Mouse (Mus musculus): ENCODE measurements around the gene Prodh2. TPM values are rescaled to one million over a fixed set of nuclear protein-coding genes. Genes with fewer than 3 reads are reported as not detected.

Prodh2 gene
- polyA plus RNA-seq (2015; fragmentation: Nextera tagmentation; extraction: Ambion mirVana), result 12.8 and 14.4 TPM in 2 replicates

DNA sequence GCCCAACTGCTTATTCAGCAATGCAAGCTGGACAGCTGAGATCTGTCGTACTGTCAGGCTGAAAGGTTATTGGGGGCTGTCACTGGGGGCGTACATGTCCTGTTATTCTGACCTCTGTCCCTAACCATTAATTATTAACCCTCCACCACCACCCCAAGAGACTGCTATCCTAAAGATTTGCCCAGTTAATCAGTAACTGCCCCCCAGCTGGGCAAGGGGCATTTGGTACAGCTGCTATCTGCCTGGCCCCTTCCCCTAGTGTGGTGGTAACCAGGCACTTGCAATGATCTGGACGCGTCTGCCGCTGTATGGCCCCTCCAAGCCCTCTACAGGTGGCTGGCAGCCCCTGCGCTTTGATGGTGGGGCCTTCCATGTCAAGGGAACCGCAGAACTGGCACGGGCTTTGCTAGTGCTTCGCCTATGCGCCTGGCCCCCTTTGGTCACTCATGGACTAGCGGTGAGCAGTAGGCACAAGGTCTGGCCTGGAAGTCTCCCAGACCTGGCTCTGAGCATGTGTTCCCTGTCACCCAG, at the start of gene Prodh2:
TSS of gene Prodh2 (plus strand) at position 222 of the 531 bp plus-strand sequence.
- Histone ChIP-seq H3K4me2 (peak within 1 kb of the TSS; percentile 7; the same call in 1 of the 2 replicates), H3K4me1 (peaks cover 12% of the 10 kb centered on the region), H3K9me3 (replicated peaks) (no peaks in the 10 kb centered on the region; the same call in 1 of the 2 replicates), H3K36me3 (no peaks in the 10 kb centered on the region), H3K27ac (peak within 1 kb of the TSS; percentile 22; the same call in 1 of the 2 replicates), H3K9ac (no peak within 1 kb of the TSS), H3K4me3 (replicated peaks) (no peak within 1 kb of the TSS), H3K27me3 (no peaks in the 10 kb centered on the region)
- 45% methylated on average over 11 of the region's 11 CpGs for WGBS
- ATAC-seq (replicated peaks; ENCODE audit: low FRiP score), result peak; percentile 74

DNA sequence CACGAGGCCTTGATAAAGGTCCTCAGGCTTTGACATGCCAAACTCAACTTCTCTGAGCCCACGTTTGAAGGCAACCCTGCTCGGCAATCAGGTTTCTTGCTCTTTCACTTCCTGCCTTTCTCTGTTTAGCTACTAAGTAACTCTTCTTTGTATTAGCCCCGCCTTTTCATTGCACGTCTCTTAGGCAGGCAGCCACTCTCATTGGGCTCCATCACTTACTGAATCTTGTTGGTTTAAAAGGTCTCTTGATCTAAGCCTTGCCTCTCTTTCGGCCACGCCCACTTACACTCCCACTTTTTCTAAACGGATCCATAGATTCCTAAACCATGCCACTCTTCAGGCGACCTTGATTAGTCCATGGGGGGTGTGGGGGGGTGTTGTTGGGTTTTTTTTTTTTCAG, 49.7 kb upstream of the Prodh2 start:
- Histone ChIP-seq H3K36me3 (no peaks in the 10 kb centered on the region), H3K27ac (no peak overlapping the region), H3K4me1 (peaks cover 34% of the 10 kb centered on the region), H3K9ac (no peak overlapping the region), H3K27me3 (peaks cover 43% of the 10 kb centered on the region), H3K4me3 (replicated peaks) (peak overlapping the region; percentile 70; the same call in 1 of the 2 replicates), H3K4me2 (peak overlapping the region; percentile 93), H3K9me3 (replicated peaks) (peaks cover 6% of the 10 kb centered on the region; the same call in 1 of the 2 replicates)
- ATAC-seq (replicated peaks; ENCODE audit: low FRiP score), result no peak
- WGBS, result 23% methylated on average over 9 of the region's 9 CpGs

DNA sequence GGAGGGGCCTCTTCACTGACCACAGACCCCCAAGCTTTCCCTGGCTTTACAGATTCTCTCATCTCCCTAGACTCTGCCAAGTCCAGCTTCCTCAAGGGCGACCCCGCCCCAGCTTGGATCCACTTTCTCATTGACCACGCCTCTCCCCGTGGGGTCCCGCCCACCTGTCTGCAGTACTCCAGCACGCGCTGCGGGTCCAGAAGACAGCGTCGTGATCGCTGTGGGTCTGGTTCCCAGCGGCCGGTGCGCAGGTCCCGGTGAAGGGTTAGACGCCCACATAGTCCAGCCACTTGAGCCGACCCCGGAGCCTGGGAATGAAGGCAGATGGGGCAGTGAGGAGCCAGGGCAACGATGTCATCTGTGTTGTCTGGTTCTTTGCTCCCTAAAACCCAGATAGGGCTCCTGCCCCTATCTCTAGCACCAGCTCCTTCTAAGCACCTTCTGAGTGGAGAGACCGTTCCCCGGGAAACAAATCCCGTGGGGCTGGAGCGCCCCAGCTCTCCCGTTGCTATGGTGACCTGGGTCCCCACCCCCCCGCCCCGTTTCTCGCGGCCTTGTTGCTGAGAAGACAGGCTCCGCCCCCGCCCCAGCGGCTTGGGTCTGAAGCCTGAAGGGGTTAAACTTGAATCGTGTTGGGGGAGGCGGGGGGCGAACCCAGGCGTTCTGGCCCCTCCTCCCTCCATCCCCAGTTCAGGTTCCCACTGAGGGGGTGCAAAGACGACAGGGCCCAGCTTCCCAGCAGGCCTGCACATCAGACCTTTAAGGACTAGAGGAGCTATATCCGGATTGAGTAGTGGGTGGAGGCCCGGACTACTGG, 49.1 kb upstream of the Prodh2 start:
- H3K27me3 ChIP-seq, result peaks cover 43% of the 10 kb centered on the region
- no peaks in the 10 kb centered on the region for H3K36me3 ChIP-seq
- H3K4me2 ChIP-seq, result peak overlapping the region; percentile 93
- peaks cover 34% of the 10 kb centered on the region for H3K4me1 ChIP-seq
- H3K9me3 ChIP-seq (replicated peaks), result peaks cover 6% of the 10 kb centered on the region; the same call in 1 of the 2 replicates
- peak overlapping the region; percentile 70 for H3K4me3 ChIP-seq (replicated peaks)
- ATAC-seq (replicated peaks; ENCODE audit: low FRiP score), result no peak; the same call in 1 of the 2 replicates
- peak overlapping the region; percentile 64 for H3K9ac ChIP-seq
- 1% methylated on average over 36 of the region's 38 CpGs for WGBS
- H3K27ac ChIP-seq, result no peak overlapping the region

DNA sequence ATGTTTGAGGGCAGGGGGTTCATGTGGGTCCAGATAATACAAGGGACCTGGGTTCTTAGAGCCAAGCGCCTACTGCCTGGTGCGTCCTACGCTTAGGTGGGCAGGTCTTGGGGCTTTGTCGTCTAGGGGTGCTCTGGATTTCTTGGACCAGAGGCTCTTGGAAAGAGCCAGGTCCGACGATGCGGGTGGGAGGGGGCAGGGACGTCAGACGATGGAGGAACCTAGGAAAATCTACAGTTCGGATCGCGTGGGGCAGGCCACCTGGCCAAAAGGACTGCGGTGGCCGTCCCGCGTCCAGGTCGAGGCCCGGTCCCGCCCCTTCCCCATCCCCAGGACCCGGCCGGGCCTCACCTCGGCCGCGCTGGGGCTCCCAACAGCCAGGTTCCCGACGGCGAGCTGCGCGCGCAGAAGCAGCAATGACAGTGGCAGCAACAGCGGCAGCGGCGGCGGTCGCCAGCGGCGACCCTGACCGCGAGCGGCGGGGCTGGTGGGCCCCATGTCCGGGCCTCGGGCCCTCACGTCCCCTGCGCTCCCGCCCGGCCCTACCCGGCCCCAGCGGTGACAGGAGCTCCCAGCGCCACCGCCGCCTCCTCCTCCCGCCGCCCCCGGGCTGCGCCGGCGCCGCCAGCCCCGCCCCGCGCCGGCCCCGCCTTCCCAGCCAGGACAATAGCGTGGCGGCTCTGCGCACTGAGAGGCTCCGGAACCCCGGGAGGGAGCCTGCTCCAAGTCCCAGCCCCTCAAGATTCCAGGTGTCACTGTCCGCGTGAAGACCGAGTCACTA, 48.3 kb upstream of the Prodh2 start, which contains the start of gene Aplp1:
TSS of gene Aplp1 (minus strand) at position 565 of the 781 bp plus-strand sequence.
- peak within 1 kb of the TSS; percentile 70 for H3K4me3 ChIP-seq (replicated peaks)
- peaks cover 6% of the 10 kb centered on the region; the same call in 1 of the 2 replicates for H3K9me3 ChIP-seq (replicated peaks)
- H3K27me3 ChIP-seq, result peaks cover 40% of the 10 kb centered on the region
- peak; percentile 66 for ATAC-seq (replicated peaks; ENCODE audit: low FRiP score)
- WGBS, result under 1% methylated on average over 54 of the region's 72 CpGs
- H3K9ac ChIP-seq, result peak within 1 kb of the TSS; percentile 64
- no peaks in the 10 kb centered on the region for H3K36me3 ChIP-seq
- peak within 1 kb of the TSS; percentile 93 for H3K4me2 ChIP-seq
- H3K27ac ChIP-seq, result no peak within 1 kb of the TSS
- H3K4me1 ChIP-seq, result peaks cover 34% of the 10 kb centered on the region

DNA sequence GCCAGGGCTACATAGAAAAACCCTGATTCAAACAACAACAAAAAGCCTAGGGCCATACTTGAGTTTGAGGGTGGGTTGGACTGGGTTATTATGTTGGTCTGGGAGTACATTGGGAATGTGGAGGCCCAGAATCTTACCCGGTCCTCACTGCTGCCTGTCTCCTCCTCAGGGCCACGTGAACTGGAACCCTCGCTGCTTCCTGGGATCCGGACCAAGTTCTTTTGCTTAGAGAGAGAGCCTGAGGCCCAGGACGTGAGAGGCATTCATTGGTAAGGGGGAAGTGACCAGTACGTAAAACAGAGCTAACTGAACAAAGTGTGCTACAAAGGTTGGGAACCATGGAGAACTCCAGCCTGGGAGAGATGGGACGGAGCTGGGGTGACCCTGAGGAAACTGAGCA, 43.2 kb upstream of the Prodh2 start:
- Histone ChIP-seq H3K4me2 (no peak overlapping the region), H3K27me3 (peaks cover 69% of the 10 kb centered on the region), H3K9ac (no peak overlapping the region), H3K4me3 (replicated peaks) (no peak overlapping the region), H3K36me3 (no peaks in the 10 kb centered on the region), H3K27ac (no peak overlapping the region), H3K4me1 (peaks cover 14% of the 10 kb centered on the region), H3K9me3 (replicated peaks) (peaks cover 6% of the 10 kb centered on the region; the same call in 1 of the 2 replicates)
- no peak for ATAC-seq (replicated peaks; ENCODE audit: low FRiP score)
- WGBS, result 75% methylated on average over 7 of the region's 7 CpGs

DNA sequence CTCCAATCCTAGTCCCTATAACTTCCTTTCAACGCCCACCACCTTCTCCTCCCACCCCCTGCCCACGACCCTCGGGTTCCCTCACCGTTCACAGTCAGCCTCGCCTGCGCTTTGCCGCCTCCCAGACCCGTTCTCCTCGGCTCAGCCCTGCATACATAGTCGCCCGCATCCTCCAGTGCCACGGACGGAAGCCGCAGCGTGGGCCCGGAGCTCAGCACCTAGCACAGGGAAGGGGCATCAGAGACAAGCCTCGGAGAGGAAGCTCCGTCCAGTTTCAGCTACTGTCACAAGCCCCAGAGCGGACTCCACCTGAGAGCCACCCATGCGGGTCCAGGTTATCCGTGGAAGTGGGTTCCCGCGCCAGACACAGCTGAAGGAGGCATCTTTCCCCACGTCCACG, 40.1 kb upstream of the Prodh2 start:
- Histone ChIP-seq H3K9ac (no peak overlapping the region), H3K4me1 (peaks cover 28% of the 10 kb centered on the region), H3K9me3 (replicated peaks) (0 out of 2 replicates have a peak, but pooled peaks cover under 1% of the 10 kb centered on the region), H3K4me3 (replicated peaks) (peak overlapping the region; percentile 16; the same call in 1 of the 2 replicates), H3K27me3 (peaks cover 85% of the 10 kb centered on the region), H3K4me2 (peak overlapping the region; percentile 48), H3K36me3 (no peaks in the 10 kb centered on the region), H3K27ac (no peak overlapping the region)
- no peak for ATAC-seq (replicated peaks; ENCODE audit: low FRiP score)
- 13% methylated on average over 25 of the region's 25 CpGs for WGBS

DNA sequence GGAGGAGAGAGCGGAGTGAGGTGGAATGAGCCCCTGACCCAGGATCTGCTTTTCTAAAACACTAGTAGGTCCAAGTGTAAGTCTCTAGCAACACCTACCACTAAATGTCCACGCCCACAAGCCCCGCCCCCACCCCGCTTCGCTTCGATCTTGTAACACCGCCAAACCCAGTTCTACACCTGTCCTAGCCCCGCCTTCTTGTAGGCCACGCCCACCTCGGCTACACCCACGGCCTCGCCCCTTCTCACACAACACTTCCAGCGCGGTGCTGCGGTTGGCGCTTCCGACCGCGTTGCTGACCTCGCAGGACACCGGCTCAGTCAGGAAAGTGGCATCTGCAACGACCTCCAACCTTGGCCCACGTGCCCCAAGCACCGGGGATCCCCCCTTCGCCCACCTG, 39.7 kb upstream of the Prodh2 start:
- Histone ChIP-seq H3K9ac (no peak overlapping the region), H3K27me3 (peaks cover 89% of the 10 kb centered on the region), H3K4me2 (peak overlapping the region; percentile 48), H3K9me3 (replicated peaks) (no peaks in the 10 kb centered on the region), H3K4me1 (peaks cover 28% of the 10 kb centered on the region), H3K36me3 (no peaks in the 10 kb centered on the region), H3K27ac (no peak overlapping the region), H3K4me3 (replicated peaks) (peak overlapping the region; percentile 16)
- ATAC-seq (replicated peaks; ENCODE audit: low FRiP score), result 0 out of 2 replicates have a peak, but pooled peaks have one; percentile 38
- 1% methylated on average over 25 of the region's 25 CpGs for WGBS

DNA sequence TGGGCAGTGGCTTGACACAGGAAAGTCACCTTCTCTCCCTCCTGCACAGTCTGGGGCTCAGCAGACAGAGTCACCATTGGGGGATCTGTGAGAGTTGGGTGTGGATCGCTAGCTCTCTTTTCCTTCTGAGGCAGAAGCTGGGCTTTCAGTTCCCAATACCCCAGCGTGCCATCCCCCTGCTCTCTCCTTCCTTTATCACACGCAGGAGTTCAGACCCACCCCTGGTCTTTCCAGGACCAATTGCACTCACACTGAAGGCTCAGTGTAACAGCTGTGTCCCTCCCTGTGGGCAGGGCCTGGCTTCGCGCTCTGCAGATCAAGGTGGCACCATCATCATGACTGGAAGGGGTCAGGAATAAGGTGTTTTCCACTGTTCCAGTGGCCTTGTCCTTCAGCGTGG, 39.2 kb upstream of the Prodh2 start:
- Histone ChIP-seq H3K9ac (no peak overlapping the region), H3K4me3 (replicated peaks) (no peak overlapping the region), H3K9me3 (replicated peaks) (no peaks in the 10 kb centered on the region), H3K27me3 (peaks cover 94% of the 10 kb centered on the region), H3K36me3 (no peaks in the 10 kb centered on the region), H3K4me2 (peak overlapping the region; percentile 48), H3K4me1 (peaks cover 28% of the 10 kb centered on the region), H3K27ac (no peak overlapping the region)
- ATAC-seq (replicated peaks; ENCODE audit: low FRiP score), result 0 out of 2 replicates have a peak, but pooled peaks have one; percentile 20
- WGBS, result 5% methylated on average over 6 of the region's 6 CpGs

DNA sequence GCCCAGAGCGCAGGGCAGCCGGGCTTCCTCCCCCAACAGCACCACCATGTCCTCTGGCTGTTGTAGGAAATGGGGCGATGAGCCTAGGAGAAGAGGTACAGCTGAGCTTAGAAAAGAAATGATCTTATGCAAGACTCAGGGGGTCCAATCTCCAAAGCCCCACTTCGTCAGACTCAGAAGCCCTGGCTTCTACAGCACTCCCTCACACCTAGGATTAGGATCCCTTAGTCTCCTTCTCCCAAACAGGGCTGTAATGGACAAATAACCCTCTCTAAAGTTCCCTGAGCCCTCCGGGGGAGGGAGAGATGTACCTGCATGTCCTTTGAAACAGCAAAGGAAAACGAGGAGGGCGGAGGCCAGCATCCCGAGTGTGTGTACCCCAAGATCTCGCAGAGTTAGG, 36.9 kb upstream of the Prodh2 start:
- peaks cover 28% of the 10 kb centered on the region for H3K4me1 ChIP-seq
- WGBS, result under 1% methylated on average over 9 of the region's 9 CpGs
- no peak for ATAC-seq (replicated peaks; ENCODE audit: low FRiP score)
- peak overlapping the region; percentile 20; the same call in 1 of the 2 replicates for H3K4me3 ChIP-seq (replicated peaks)
- no peaks in the 10 kb centered on the region for H3K9me3 ChIP-seq (replicated peaks)
- H3K36me3 ChIP-seq, result no peaks in the 10 kb centered on the region
- no peak overlapping the region for H3K27ac ChIP-seq
- H3K27me3 ChIP-seq, result peaks cover 99% of the 10 kb centered on the region
- peak overlapping the region; percentile 46 for H3K4me2 ChIP-seq
- no peak overlapping the region for H3K9ac ChIP-seq

DNA sequence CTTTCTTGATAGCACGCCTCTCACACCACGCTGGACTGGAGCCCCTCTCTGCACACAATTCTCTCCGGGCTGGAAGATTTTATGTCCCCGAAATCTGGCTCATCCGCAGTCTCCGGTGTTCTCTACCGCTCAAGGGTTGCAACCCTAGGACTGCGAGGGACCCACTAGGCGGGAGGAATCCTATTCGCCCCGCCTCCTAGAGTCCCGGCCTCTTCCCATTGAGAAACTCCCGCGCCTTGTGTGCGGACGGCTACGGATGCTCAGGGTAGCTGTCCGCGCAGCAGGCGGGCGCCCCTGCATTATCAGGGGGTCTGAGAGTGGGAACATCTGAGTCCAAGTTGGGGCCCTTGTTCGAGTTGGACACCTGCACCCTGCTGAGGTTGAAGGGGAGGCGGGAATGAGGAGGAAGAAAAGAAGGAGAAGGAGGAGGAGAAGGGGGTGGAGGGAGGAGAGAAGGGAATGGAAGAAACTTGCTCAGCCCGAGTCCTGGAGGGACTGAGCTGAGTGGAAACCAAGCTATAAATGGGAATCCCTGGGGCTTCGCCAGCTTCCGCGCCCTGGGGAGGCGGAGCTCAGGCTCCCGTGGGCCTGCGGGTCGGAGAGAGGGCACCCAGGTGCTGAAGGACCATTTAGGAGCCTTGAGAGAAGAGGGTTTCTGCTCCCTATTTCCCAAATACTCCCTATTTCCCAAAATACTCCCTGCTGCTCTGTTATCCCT, 36.4 kb upstream of the Prodh2 start:
- Histone ChIP-seq H3K9ac (no peak overlapping the region), H3K4me2 (peak overlapping the region; percentile 46), H3K9me3 (replicated peaks) (no peaks in the 10 kb centered on the region), H3K4me3 (replicated peaks) (peak overlapping the region; percentile 20), H3K27me3 (peaks cover 99% of the 10 kb centered on the region), H3K4me1 (peaks cover 28% of the 10 kb centered on the region), H3K36me3 (no peaks in the 10 kb centered on the region), H3K27ac (no peak overlapping the region)
- no peak for ATAC-seq (replicated peaks; ENCODE audit: low FRiP score)
- WGBS, result under 1% methylated on average over 31 of the region's 31 CpGs

Data from kidney, embryonic 15.5 days (tissue).